Mouse (Mus musculus) regulatory T cell (primary cell): ENCODE data around the gene Lrrn3.

ENCODE experiments used
- in situ Hi-C: fragments of 300-600 bp; cut with MboI, MseI; formaldehyde crosslinking; loops from one replicate; pipeline ENCODE4 v1.15.1; 2025; ENCODE audit warnings: high pct_unique_total_duplicates

The Lrrn3 gene

DNA sequence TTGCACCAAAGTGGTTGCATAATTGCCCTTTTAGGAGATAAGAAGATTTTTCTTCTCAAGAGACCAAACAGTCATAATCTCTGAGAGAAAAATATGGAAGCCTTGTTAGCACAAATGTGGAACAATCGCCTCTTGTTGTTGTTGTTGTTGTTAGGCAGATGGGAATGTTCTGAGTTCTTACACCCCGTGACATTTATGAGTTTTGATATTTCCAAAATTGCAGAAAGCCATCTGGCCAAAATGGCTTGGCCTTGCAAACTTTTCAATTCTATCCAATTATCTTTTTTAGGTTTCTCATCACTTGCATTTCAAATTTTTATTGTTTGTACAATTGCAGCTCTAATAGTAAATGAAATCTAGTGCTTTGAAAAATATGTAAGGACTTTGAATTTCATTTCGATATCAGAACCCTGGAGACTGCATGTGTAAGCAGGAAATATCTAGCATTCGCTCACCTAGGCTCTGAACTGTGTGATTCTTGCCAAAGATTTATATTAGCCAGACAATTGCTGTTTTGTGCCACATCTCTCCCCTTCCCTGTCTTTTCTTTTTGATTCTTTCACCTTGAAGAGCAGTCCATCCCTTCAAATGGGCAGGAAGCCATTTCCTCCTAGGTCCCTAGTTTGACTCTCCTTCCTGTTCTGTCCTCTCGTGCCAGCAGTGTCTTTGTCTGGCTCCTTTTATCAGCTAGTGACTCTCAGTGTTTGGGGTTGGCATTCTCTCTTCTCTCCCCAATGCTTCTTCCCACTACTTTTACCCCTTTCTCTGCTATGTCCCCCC, 49.8 kb downstream of the Lrrn3 start:
- in situ Hi-C loops, result no loop called here

DNA sequence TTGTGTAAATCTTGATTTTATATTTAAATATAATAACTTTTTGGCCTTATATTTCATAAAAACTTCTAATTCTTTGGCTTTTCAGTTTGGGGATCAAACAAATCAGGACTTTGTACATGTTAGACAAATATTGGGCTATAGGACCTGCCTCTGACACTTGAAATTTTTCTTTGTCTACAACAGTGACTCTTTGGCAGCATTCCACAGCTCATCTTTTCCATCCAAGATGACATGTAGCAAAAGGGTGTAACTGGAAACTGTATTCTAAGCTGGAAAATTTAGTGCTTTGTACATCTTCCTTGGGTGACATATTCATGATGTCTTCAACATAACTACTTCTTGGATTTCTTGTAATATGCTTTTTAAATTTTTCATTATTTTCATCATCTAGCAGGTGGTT, 57.4 kb downstream of the Lrrn3 start:
- in situ Hi-C loops, result no loop called here

DNA sequence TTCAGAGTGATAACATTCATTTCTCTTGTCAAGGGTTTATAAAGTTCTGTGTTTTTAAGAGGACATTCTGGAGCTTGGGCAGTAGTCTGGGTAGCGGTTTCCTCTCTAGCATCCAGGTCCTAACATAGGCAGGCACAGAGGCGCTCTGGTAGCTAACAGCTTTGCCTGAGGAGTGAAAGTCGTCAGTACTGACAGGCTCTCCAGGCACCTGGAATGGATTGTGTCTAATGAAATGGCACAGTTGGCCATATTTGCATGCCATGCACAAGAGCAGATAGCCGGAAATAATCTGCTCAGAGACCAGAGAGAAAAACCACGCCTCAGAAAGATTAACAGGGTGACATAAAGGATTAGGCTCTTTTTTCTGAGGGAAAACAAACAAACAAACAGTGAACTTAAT, 58.8 kb downstream of the Lrrn3 start:
- in situ Hi-C loops, result no loop called here

DNA sequence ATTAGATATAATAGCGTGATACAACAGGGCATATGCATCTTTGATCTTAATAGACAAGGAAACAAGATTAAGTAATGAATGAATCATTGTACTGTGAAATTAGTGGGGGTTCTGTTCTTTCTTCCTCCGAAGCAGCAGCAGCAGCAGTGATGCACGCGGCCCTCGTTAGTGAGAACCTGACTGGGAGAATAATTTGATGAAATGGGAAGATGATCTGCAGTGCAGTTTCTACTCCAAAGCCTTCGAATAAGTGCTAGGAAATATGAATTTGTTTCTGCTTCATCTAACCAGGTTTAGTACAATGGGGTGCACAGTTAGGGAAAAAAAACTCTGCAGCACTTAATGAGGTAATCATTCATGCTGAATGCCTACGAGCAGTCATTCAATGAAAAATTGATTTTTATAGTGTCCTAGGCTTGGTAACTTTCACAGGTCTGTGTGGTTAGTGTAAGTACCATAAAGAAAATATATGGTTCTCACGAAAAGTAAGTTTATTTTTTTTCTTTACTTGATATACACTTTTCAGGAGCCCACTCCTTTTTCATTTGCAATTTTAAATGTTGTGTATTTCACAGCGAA, 61.0 kb downstream of the Lrrn3 start:
- in situ Hi-C loops, result no loop called here

DNA sequence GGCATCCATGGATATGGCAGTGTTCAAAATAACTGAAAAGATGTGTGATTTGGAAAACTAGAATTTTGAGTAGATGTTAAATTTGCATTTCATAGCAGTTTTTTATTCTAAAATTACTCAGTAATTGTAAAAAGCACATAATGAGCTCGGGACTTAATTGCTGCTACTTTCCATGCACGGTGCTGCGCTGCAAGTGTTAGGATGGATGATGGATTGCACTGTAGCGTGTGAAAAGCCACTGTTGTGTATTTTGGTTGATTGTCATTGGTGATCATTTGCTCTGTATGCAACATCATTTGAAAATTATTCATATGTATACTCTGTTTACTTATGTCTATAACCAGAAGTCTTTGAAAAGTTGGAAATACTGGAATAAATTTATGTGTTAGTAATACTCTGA, 68.3 kb downstream of the Lrrn3 start:
- in situ Hi-C loops, result no loop called here

DNA sequence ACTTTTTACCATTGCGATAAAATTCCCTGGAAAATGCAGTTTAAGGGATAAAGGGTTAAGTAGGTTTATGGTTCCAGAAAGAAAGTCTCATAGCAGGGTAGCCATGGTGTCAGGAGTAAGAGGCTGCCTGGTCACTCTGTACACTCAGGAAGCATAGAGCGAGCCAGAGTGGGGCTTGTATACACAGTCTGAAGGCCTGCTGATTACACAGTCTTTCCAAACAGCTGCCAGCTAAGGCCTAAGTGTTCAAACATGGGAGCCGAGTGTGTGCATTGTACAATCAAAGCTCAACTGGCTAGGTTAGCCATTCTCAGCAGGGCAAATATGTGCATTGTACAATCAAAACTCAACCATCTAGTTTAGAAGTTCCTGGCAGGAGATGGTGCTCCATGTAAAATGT, 69.1 kb downstream of the Lrrn3 start:
- in situ Hi-C loops, result no loop called here

DNA sequence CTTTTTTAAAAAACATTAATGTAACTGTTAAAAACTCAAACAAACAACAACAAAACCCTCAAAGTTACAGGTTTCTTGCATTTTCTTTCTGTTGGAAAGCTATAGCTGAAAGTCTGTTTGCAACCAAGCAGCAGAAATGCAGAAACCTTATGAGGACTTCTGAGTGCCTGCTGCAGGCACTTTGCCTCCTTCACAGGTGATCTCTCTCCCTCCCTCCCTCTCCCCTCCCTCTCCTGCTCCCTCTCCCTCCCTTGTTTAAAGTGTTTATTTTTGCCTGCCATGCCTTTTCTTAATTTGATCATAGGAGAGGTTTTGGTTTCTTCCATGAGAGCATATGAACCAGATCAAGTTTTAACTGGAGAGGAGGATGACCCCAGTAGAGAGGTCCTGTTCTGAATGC, 69.6 kb downstream of the Lrrn3 start:
- in situ Hi-C loops, result no loop called here

DNA sequence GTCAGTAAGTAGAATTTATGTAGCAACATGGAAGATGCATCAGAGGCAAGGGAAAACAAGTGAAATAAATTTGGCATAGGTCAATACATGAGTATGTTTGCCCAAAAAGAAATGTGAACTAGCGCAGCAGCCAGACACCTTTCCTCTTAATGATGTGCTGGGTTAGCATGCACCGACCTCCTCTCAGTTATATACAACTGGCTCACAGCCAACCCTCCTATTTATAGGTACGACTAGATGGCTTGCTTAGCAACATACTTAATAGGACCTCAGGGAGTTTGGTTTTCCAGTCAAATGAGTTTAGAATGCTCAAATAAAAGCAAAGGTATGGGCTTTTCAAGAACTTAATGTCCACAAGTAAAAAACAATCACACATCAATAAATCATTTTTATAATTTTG, 76.8 kb downstream of the Lrrn3 start:
- in situ Hi-C loops, result no loop called here

DNA sequence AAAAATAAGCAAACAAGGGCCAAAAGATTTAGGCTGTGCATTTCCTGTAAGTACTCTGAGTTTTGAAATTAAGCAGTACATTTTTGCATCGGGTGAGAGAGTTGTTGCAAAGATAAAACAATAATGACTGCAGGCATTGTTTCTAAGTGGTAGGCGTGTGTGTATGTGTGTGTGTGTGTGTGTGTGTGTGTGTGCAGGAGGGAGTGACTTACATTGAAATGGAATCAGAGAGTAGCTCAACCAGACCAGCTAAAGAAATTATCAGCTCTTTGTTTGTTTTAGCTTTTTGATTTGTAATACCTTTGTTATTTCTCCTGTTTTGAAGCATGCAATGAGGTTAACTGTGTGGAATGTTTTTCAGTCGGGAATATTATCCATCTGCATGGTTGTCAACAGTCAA, 84.3 kb downstream of the Lrrn3 start:
- in situ Hi-C loops, result no loop called here
